Comparison of ENCODE assay signal across 7 mouse cellular contexts in genomic region chr3:138742566-138742930, GRCm38 (mm10). TPM values are rescaled to one million over a fixed set of nuclear protein-coding genes. Genes with fewer than 3 reads are reported as not detected.
A peak's percentile ranks its signal among the peaks of the same experiment; 100 is the strongest.
DNase-seq lines count a peak whose midpoint lies in the region; ATAC-seq lines count a peak whose summit lies in the region.

No protein-coding gene starts in this region.

- WGBS in liver, embryonic 11.5 days = under 1% methylated on average over 23 of the region's 23 CpGs
- 0% methylated on average over 23 of the region's 23 CpGs for WGBS in neural tube, embryonic 11.5 days

- H3K4me3 ChIP-seq in liver, embryonic 11.5 days (ENCODE audit: low read depth, low read length) = peak overlapping the region; percentile 77
- peak overlapping the region; percentile 80 for H3K4me3 ChIP-seq in neural tube, embryonic 11.5 days (ENCODE audit: low read depth, low read length)

- peak; percentile 82 for DNase-seq in A20 (ENCODE audit: low read depth, low spot score)
- peak; percentile 43 for DNase-seq in CD4-positive helper T cell, adult 2 months (ENCODE audit: low read depth, low spot score)
- peak; percentile 58 for DNase-seq in embryo, embryonic 11 days
- peak; percentile 38 to 45 for DNase-seq in heart, postnatal 14 days
- DNase-seq in liver, embryonic 11.5 days (ENCODE audit: low spot score) = peak; percentile 75
- peak; percentile 57 for DNase-seq in neural tube, embryonic 11.5 days (ENCODE audit: low spot score)
- no peak for DNase-seq in frontal cortex, postnatal 10 days (ENCODE audit: low spot score in 2 of 2)

- no peaks in the 10 kb centered on the region for H3K9me3 ChIP-seq in liver, embryonic 11.5 days (ENCODE audit: control insufficient read depth, low read length)
- no peaks in the 10 kb centered on the region for H3K9me3 ChIP-seq in neural tube, embryonic 11.5 days (ENCODE audit: control insufficient read depth, low read length)

- peak overlapping the region; percentile 70 for H3K9ac ChIP-seq in liver, embryonic 11.5 days (ENCODE audit: low read depth, low read length)
- peak overlapping the region; percentile 92 for H3K9ac ChIP-seq in neural tube, embryonic 11.5 days (ENCODE audit: low read length)

- intact Hi-C loops in heart, postnatal 14 days (cut with DNase I) = loop anchor here (5.0 to 10.0 kb wide), 4 partner anchors 95 to 218 kb away; partner anchors contain the start of gene Eif4e

- no peak overlapping the region for H3K27ac ChIP-seq in liver, embryonic 11.5 days (ENCODE audit: low read depth, low read length)
- peak overlapping the region; percentile 93 for H3K27ac ChIP-seq in neural tube, embryonic 11.5 days (ENCODE audit: low read depth, low read length)

- H3K4me2 ChIP-seq in liver, embryonic 11.5 days = peak overlapping the region; percentile 96
- H3K4me2 ChIP-seq in neural tube, embryonic 11.5 days (ENCODE audit: low read depth) = peak overlapping the region; percentile 70

- no peaks in the 10 kb centered on the region for H3K36me3 ChIP-seq in liver, embryonic 11.5 days (ENCODE audit: control insufficient read depth, insufficient read depth, low read length)
- H3K36me3 ChIP-seq in neural tube, embryonic 11.5 days (ENCODE audit: control insufficient read depth, insufficient read depth, low read length) = no peaks in the 10 kb centered on the region

- peak; percentile 6 for ATAC-seq in liver, embryonic 11.5 days (replicated peaks; ENCODE audit: low FRiP score)
- ATAC-seq in neural tube, embryonic 11.5 days (ENCODE audit: insufficient read depth, low FRiP score, low TSS enrichment) = peak; percentile 24

- peaks cover 14% of the 10 kb centered on the region for H3K4me1 ChIP-seq in liver, embryonic 11.5 days (replicated peaks; ENCODE audit: control insufficient read depth, insufficient read depth, low read length)
- peaks cover 12% of the 10 kb centered on the region; the same call in 1 of the 2 replicates for H3K4me1 ChIP-seq in neural tube, embryonic 11.5 days (ENCODE audit: control insufficient read depth, insufficient read depth, low read length)

- H3K27me3 ChIP-seq in liver, embryonic 11.5 days (replicated peaks; ENCODE audit: control insufficient read depth, insufficient read depth, low read length) = peaks cover 3% of the 10 kb centered on the region
- H3K27me3 ChIP-seq in neural tube, embryonic 11.5 days (ENCODE audit: control insufficient read depth, insufficient read depth, low read length) = no peaks in the 10 kb centered on the region

RNA-seq across cellular contexts. Expression of gene Tspan5, which starts 0.6 kb away (rescaled TPM):
- total RNA-seq in heart, postnatal 14 days (2021) = 10 to 100 TPM; 11.0 to 11.3 TPM
- polyA plus RNA-seq in liver, embryonic 11.5 days (2014; fragmentation: Nextera tagmentation; extraction: Ambion mirVana) = 12.5 and 13.3 TPM in 2 replicates
- polyA plus RNA-seq in neural tube, embryonic 11.5 days (2014; fragmentation: Nextera tagmentation; extraction: Ambion mirVana) = 71.6 and 79.2 TPM in 2 replicates

Comparison
In these comparisons a context has a peak if more than half of its experiments do, and no peak if none do; other contexts are left out.
1. DNase-seq: peak in A20 (single experiment), CD4-positive helper T cell, adult 2 months (single experiment), embryo, embryonic 11 days (single experiment), heart, postnatal 14 days (2 of 2), liver, embryonic 11.5 days (single experiment) and neural tube, embryonic 11.5 days (single experiment); none in frontal cortex, postnatal 10 days (0 of 2).